Mouse (Mus musculus): ENCODE results near the gene Ciita.
A peak's percentile ranks its signal among the peaks of the same experiment; 100 is the strongest.

Ciita gene

DNA sequence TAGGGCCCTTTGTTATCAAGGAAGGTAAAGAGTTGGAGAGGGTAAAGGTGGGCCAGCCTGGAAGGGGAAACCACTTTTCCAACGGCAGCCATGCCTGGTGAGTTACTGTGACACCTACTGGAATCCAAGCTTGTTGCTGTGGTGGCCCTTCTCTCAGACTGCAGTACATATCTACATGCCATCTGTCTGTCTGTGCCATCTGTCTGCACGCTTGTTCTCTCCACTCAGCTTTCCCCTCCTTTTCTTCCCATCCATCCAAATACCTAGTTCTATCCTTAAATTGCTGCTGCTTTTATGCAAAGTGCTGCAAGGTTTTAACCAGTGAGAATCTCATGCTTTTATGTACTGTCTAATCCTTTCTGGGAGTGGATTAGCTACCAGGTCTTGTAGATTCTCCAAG, 69.7 kb downstream of the Ciita start:
- no peak for DNase-seq (ENCODE audit: low read depth, low spot score)

DNA sequence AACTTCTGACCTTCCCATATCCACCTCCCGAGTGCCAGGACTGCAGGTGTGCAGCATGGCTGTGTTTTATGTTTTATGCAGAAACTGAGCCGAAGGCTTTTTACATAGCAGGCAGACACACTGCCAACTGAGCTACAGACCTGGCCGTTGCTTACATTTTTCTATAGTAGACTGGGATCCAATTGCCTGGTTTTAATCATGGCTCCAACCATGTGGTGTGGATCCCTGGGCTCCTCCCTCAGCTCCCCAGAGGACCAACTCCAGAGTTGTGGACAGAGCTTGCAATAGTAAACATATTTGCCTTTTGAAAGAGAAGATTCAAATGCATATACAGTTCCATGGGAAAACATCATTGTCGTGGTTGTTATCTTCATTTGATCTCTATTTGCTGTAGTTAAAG, 71.7 kb downstream of the Ciita start:
- no peak for DNase-seq (ENCODE audit: low read depth, low spot score)

DNA sequence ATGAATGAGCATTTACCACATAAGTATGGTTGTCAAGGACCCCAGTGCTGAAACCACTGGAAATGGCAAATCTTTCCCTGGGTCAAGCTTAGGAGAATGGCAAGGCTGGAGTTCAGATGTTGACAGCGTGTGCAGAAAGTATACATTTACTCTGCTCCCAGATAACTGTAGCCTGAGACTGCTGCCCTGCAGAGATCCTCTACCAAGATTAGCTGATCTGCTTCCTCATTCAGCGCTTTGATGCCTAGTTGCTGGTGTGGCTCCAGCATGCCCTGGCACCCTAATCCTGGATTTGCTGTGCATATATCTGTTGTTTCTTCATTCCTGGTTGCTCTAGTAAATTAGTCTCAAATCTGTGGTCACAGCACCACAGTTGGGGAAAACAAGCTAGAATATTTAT, 74.0 kb downstream of the Ciita start:
- no peak for DNase-seq (ENCODE audit: low read depth, low spot score)

DNA sequence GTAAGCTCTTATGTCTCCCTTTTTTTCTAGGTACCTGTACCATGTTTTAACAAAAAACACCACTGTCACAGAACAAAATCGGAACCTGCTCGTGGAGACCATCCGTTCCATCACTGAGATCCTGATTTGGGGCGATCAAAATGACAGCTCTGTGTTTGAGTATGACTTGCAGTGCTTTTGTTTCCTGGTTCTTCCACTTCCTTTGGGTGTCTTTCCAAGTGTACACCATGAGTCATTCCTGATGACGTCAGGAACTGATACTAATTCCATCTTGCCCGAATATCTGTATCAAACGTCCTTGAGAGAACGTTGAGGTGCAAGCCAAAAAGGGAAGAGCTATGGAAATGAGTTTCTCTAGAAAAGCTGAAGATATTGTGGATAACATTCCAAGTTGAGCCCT, 80.1 kb downstream of the Ciita start:
- peak; percentile 62 for DNase-seq (ENCODE audit: low read depth, low spot score)

- peak; percentile 91 for DNase-seq (ENCODE audit: low read depth, low spot score)
Measured at GRCm38 (mm10) chr16:10565278-10565885, 85.5 kb downstream of the Ciita start.

- no peak for DNase-seq (ENCODE audit: low read depth, low spot score)
Measured at GRCm38 (mm10) chr16:10567153-10567552, 87.3 kb downstream of the Ciita start.

DNA sequence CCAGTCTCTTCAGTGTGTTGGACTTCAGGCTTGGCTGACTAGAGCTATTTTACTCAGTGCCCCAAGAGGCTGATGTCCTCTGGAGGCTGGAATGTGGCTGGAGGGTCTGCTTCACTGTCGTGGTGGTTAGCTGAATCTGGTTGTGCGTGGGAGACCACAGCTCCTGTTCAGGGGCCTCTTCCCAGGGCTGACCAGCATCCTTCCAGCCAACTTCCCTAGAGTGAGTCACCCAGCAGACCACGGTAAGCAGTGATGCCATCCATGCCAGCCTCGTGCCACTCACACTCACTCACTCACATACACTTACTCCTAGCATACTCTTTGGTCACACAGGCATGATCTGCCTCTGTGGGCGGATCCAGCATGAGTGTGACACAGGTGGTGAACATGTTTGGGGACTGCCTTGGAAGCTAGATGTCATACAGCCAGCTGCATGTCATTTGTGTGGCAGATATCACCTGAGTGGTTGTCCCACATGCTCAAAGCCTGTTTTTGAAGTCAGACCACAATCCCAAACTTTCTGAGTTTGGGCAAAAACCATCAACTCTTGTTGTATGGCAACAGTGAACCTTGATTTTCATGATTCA, 90.0 kb downstream of the Ciita start:
- peak; percentile 79 for DNase-seq (ENCODE audit: low read depth, low spot score)

DNA sequence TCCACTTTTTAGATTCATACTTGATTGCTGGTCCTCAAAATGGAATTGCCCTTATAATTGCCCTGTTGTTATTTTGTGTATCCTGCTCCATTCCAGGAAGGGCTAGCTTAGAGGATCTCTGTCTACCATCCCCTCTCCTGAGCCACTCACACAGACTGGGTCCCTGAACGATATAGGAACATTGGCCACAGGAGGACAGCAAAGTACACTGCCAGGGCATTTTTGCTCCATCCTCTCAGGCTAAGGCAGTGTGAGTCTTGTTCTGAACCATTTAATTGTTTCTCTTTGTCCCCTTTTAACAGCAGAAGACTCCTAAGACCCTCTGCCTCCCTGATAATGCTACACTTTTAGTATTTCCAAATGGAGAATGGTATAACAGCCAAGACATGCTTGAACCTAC, 90.8 kb downstream of the Ciita start:
- DNase-seq (ENCODE audit: low read depth, low spot score): no peak

DNA sequence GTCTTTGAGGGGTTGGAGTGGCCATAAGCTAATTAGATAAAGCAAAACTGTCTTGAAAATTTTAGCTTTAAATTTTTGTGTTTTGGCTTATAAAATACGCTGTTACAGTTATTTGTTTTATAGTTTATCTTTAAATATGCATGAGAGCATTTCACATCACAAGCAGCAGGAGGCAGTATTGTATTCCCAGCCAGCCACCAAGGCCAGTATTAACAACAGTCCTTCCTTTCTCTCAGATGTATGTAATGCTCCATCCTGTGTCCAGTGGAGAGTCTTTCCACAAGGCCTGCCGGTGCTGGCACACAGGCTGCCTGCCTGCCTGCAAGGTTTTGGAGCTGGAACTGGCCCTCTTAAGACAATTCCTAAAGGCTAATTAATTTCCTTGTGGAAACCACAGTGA, 92.0 kb downstream of the Ciita start:
- DNase-seq (ENCODE audit: low read depth, low spot score): peak; percentile 76

DNA sequence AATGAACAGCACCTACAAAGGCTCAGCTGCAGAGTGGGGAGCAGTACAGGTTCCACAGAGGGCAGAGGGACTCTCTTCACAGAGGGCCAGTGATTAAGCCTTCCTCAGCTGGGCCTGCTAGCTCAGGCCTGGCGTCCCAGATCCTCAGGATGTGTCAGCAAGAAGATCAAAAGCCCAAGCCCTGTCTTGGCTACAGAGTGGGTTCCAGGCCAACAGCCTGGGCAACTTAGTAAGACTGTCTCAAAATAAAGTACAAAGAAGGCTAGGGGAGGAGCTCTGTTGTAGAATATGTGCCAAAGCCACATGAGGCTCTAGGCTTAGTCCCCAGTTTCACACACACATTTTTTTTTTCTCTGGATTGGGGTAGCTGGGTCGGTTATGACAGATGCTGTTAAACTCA, 95.1 kb downstream of the Ciita start:
- peak; percentile 58 for DNase-seq (ENCODE audit: low read depth, low spot score)

DNA sequence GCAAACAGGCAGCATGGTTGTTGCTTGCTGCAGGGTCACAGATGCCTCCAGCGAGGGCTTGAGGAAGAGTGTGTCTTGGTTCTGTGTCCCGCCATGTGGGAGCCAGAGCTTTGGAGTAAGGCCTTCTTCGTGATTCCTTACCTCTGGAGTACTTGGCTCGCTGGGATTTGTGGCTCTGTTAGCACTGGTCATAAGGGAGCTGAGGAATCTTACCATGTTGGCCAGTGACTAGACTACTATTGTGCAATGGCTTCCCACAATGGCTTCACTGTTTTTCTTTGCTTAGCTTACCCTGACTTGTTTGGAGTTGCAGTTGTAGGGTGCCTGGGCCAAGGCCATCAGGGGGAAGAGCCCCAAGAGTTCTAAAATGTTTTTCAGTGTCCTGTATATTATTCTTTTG, 96.1 kb downstream of the Ciita start:
- peak; percentile 57 for DNase-seq (ENCODE audit: low read depth, low spot score)

GRCm38 (mm10) chr16:10577548-10577947, 97.7 kb downstream of the Ciita start:
- DNase-seq (ENCODE audit: low read depth, low spot score): no peak
